Mouse (Mus musculus): ENCODE measurements around the gene Zmynd8. TPM values are rescaled to one million over a fixed set of nuclear protein-coding genes. Genes with fewer than 3 reads are reported as not detected.

The Zmynd8 gene
- polyA plus RNA-seq, 1 experiment: 30.3 TPM

GRCm38 (mm10) chr2:165788005-165788404 lies 110.8 kb downstream of the Zmynd8 start:
- Histone ChIP-seq H3K36me3 (ENCODE audit: control insufficient read depth, insufficient read depth, low read length) (peaks cover 29% of the 10 kb centered on the region), H3K4me1 (replicated peaks; ENCODE audit: control insufficient read depth, insufficient read depth, low read length) (peaks cover 13% of the 10 kb centered on the region)

DNA sequence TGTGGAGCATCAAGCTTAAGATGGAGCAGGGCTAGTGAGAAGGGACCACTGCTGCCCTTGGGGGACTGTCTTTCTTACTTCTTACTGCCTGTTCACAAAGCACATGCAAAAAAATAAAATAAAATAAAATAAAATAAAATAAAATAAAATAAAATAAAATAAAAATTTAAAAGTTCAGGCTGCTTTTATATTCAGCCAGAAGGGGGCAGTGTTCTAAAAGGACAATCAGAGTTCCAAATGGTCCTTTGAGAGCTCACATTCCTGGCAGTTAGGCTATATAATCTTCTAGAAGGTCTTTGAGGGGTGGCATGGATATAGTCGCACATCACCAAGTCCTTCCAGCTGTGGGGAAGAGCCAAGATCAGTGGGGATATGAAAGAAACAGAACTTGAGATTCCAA lies 112.3 kb downstream of the Zmynd8 start:
- TF ChIP-seq POLR2A (IDR thresholded peaks at IDR 0.05; ENCODE audit: control insufficient read depth, extremely low read depth, insufficient read depth, low read length, poor library complexity) (no peak), CTCF (IDR thresholded peaks at IDR 0.05; ENCODE audit: borderline replicate concordance, control insufficient read depth, extremely low read depth, insufficient read depth, low read length, poor library complexity) (no peak)
- no peak for DNase-seq
- Histone ChIP-seq H3K27me3 (ENCODE audit: control insufficient read depth, insufficient read depth, low read length) (no peaks in the 10 kb centered on the region), H3K36me3 (ENCODE audit: control insufficient read depth, insufficient read depth, low read length) (peaks cover 23% of the 10 kb centered on the region), H3K4me1 (replicated peaks; ENCODE audit: control insufficient read depth, insufficient read depth, low read length) (no peaks in the 10 kb centered on the region), H3K27ac (ENCODE audit: control insufficient read depth, insufficient read depth, low read length) (no peak overlapping the region), H3K4me3 (ENCODE audit: control insufficient read depth, insufficient read depth, low read length) (no peak overlapping the region)
- WGBS: 97% methylated on average over 1 of the region's 1 CpGs

More at GRCm38 (mm10) chr2:165788005-165788404, 110.8 kb downstream of the Zmynd8 start:
- Histone ChIP-seq H3K27ac (ENCODE audit: control insufficient read depth, insufficient read depth, low read length) (no peak overlapping the region), H3K4me3 (ENCODE audit: control insufficient read depth, insufficient read depth, low read length) (no peak overlapping the region), H3K27me3 (ENCODE audit: control insufficient read depth, insufficient read depth, low read length) (no peaks in the 10 kb centered on the region)
- TF ChIP-seq CTCF (IDR thresholded peaks at IDR 0.05; ENCODE audit: borderline replicate concordance, control insufficient read depth, extremely low read depth, insufficient read depth, low read length, poor library complexity): no peak
- no peak for TF ChIP-seq POLR2A (IDR thresholded peaks at IDR 0.05; ENCODE audit: control insufficient read depth, extremely low read depth, insufficient read depth, low read length, poor library complexity)
- DNase-seq: no peak
- WGBS: 69% methylated on average over 11 of the region's 11 CpGs

GRCm38 (mm10) chr2:165785312-165786036 lies 113.3 kb downstream of the Zmynd8 start:
- Histone ChIP-seq H3K4me3 (ENCODE audit: control insufficient read depth, insufficient read depth, low read length) (no peak overlapping the region), H3K27ac (ENCODE audit: control insufficient read depth, insufficient read depth, low read length) (no peak overlapping the region), H3K4me1 (replicated peaks; ENCODE audit: control insufficient read depth, insufficient read depth, low read length) (no peaks in the 10 kb centered on the region), H3K36me3 (ENCODE audit: control insufficient read depth, insufficient read depth, low read length) (peaks cover 23% of the 10 kb centered on the region), H3K27me3 (ENCODE audit: control insufficient read depth, insufficient read depth, low read length) (no peaks in the 10 kb centered on the region)
- DNase-seq: no peak
- no peak for TF ChIP-seq CTCF (IDR thresholded peaks at IDR 0.05; ENCODE audit: borderline replicate concordance, control insufficient read depth, extremely low read depth, insufficient read depth, low read length, poor library complexity)
- no peak for TF ChIP-seq POLR2A (IDR thresholded peaks at IDR 0.05; ENCODE audit: control insufficient read depth, extremely low read depth, insufficient read depth, low read length, poor library complexity)
- 98% methylated on average over 20 of the region's 20 CpGs for WGBS

GRCm38 (mm10) chr2:165782324-165782723 lies 116.5 kb downstream of the Zmynd8 start:
- H3K27ac ChIP-seq (ENCODE audit: control insufficient read depth, insufficient read depth, low read length): no peak overlapping the region
- peaks cover 16% of the 10 kb centered on the region for H3K36me3 ChIP-seq (ENCODE audit: control insufficient read depth, insufficient read depth, low read length)
- no peak overlapping the region for H3K4me3 ChIP-seq (ENCODE audit: control insufficient read depth, insufficient read depth, low read length)
- TF ChIP-seq POLR2A (IDR thresholded peaks at IDR 0.05; ENCODE audit: control insufficient read depth, extremely low read depth, insufficient read depth, low read length, poor library complexity): no peak
- peak; percentile 97 for TF ChIP-seq CTCF (IDR thresholded peaks at IDR 0.05; ENCODE audit: borderline replicate concordance, control insufficient read depth, extremely low read depth, insufficient read depth, low read length, poor library complexity)
- DNase-seq: peak; percentile 78
- H3K4me1 ChIP-seq (replicated peaks; ENCODE audit: control insufficient read depth, insufficient read depth, low read length): no peaks in the 10 kb centered on the region
- WGBS: 32% methylated on average over 5 of the region's 5 CpGs
- H3K27me3 ChIP-seq (ENCODE audit: control insufficient read depth, insufficient read depth, low read length): no peaks in the 10 kb centered on the region

GRCm38 (mm10) chr2:165778927-165779326 lies 119.9 kb downstream of the Zmynd8 start:
- peak; percentile 43; the same call in 1 of the 2 replicates for TF ChIP-seq CTCF (IDR thresholded peaks at IDR 0.05; ENCODE audit: borderline replicate concordance, control insufficient read depth, extremely low read depth, insufficient read depth, low read length, poor library complexity)
- no peak for TF ChIP-seq POLR2A (IDR thresholded peaks at IDR 0.05; ENCODE audit: control insufficient read depth, extremely low read depth, insufficient read depth, low read length, poor library complexity)

GRCm38 (mm10) chr2:165769375-165769948 lies 129.4 kb downstream of the Zmynd8 start:
- H3K36me3 ChIP-seq (ENCODE audit: control insufficient read depth, insufficient read depth, low read length): 0 out of 2 replicates have a peak, but pooled peaks cover 5% of the 10 kb centered on the region
- WGBS: 78% methylated on average over 10 of the region's 10 CpGs
- no peak overlapping the region for H3K27ac ChIP-seq (ENCODE audit: control insufficient read depth, insufficient read depth, low read length)

More at GRCm38 (mm10) chr2:165778927-165779326, 119.9 kb downstream of the Zmynd8 start:
- no peaks in the 10 kb centered on the region for H3K36me3 ChIP-seq (ENCODE audit: control insufficient read depth, insufficient read depth, low read length)
- peak; percentile 74 for DNase-seq
- no peaks in the 10 kb centered on the region for H3K4me1 ChIP-seq (replicated peaks; ENCODE audit: control insufficient read depth, insufficient read depth, low read length)
- no peak overlapping the region for H3K4me3 ChIP-seq (ENCODE audit: control insufficient read depth, insufficient read depth, low read length)
- WGBS: 28% methylated on average over 6 of the region's 6 CpGs
- no peak overlapping the region for H3K27ac ChIP-seq (ENCODE audit: control insufficient read depth, insufficient read depth, low read length)
- no peaks in the 10 kb centered on the region for H3K27me3 ChIP-seq (ENCODE audit: control insufficient read depth, insufficient read depth, low read length)

More at GRCm38 (mm10) chr2:165769375-165769948, 129.4 kb downstream of the Zmynd8 start:
- DNase-seq: no peak
- TF ChIP-seq CTCF (IDR thresholded peaks at IDR 0.05; ENCODE audit: borderline replicate concordance, control insufficient read depth, extremely low read depth, insufficient read depth, low read length, poor library complexity): no peak
- no peak for TF ChIP-seq POLR2A (IDR thresholded peaks at IDR 0.05; ENCODE audit: control insufficient read depth, extremely low read depth, insufficient read depth, low read length, poor library complexity)
- peaks cover 3% of the 10 kb centered on the region; the same call in 1 of the 2 replicates for H3K4me1 ChIP-seq (replicated peaks; ENCODE audit: control insufficient read depth, insufficient read depth, low read length)
- no peaks in the 10 kb centered on the region for H3K27me3 ChIP-seq (ENCODE audit: control insufficient read depth, insufficient read depth, low read length)
- no peak overlapping the region for H3K4me3 ChIP-seq (ENCODE audit: control insufficient read depth, insufficient read depth, low read length)

All from thymus, adult 2 months (tissue).